Mouse (Mus musculus): ENCODE results near the gene Gm21762. TPM values are rescaled to one million over a fixed set of nuclear protein-coding genes. Genes with fewer than 3 reads are reported as not detected.
"Not testable (repeated sequence)": the region's sequence is repeated elsewhere in the genome, so short reads cannot be mapped to it uniquely, and the experiment has no call there.

Gene Gm21762
- not detected in 2 replicates for polyA plus RNA-seq (2016; fragmentation: Nextera tagmentation; extraction: Ambion mirVana)

DNA sequence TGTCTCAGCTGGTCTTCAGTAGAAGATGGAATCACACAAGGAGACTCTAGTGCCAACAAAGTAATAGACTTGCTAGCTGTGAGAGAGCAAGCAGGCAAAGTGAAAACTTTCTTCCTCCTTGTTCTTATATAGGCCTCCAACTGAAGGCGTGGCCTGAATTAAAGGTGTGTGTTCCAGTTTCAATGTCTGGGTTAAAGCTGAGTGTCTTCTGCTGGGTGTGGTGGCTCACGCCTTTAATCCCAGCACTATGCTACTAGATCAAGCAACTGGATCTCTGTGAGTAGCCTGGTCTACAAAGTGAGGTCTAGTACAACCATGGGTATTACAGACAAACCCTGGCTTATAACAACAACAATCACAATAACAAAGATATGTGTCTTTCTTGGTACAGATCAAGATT, at the start of gene Gm21762:
TSS of gene Gm21762 (minus strand) at position 101 of the 400 bp plus-strand sequence.
- not testable (repeated sequence) for H3K4me1 ChIP-seq (replicated peaks)

DNA sequence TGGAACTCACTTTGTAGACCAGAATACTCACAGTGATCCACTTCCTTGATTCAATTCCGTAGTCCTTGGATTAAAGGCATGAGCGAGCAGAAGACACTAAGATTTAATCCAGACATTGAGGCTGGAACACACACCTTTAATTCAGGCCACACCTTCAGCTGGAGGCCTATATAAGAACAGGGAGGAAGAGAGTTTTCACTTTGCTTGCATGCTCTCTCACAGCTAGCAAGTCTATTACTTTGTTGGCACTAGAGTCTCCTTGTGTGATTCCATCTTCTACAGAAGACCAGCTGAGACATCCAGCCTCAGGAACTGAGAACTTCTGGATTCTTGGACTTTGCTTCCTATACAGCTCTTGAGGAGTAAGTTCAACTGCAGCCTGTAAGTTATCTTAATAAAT, 47.1 kb upstream of the Gm21762 start, which contains the start of gene AF067061:
TSS of gene AF067061 (plus strand) at position 245 of the 400 bp plus-strand sequence.
- not testable (repeated sequence) for ATAC-seq (ENCODE audit: insufficient number of reproducible peaks, insufficient read depth, low FRiP score, low TSS enrichment, low read depth)

More for the DNA sequence above, at the start of gene Gm21762:
- not testable (repeated sequence) for H3K36me3 ChIP-seq; H3K27me3 ChIP-seq; H3K4me2 ChIP-seq; H3K27ac ChIP-seq; ATAC-seq (ENCODE audit: insufficient number of reproducible peaks, insufficient read depth, low FRiP score, low TSS enrichment, low read depth); H3K9ac ChIP-seq (replicated peaks); H3K9me3 ChIP-seq; H3K4me3 ChIP-seq (replicated peaks)
- WGBS: no CpG with 5 or more reads among the region's 2 CpGs

DNA sequence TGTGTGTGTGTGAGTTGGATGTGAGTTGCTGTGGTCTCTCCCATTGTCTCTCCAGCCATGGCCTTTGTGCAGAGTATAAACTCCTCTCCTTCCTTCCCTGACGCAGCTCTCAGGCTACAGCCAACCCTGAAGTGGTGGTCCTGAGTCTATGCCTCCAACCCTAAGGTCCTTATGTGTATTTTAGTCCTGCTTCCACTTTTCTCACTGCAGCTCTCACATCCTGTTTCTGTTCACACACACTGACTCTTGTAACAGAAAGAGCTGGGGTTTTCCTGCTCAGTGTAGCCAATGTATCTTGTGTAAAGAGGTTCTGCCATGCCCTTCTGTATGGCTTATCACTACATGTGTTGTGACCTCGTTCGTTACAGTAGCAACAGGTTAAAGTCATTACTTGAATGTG, 44.0 kb upstream of the Gm21762 start:
- not testable (repeated sequence) for H3K4me3 ChIP-seq (replicated peaks); H3K9me3 ChIP-seq; H3K36me3 ChIP-seq; H3K27me3 ChIP-seq; H3K27ac ChIP-seq; H3K9ac ChIP-seq (replicated peaks); ATAC-seq (ENCODE audit: insufficient number of reproducible peaks, insufficient read depth, low FRiP score, low TSS enrichment, low read depth); H3K4me2 ChIP-seq; H3K4me1 ChIP-seq (replicated peaks)
- WGBS: 68% methylated on average over 2 of the region's 3 CpGs

More for the DNA sequence above, 47.1 kb upstream of the Gm21762 start, which contains the start of gene AF067061:
- not testable (repeated sequence) for H3K9ac ChIP-seq (replicated peaks); H3K4me3 ChIP-seq (replicated peaks); H3K36me3 ChIP-seq; H3K4me1 ChIP-seq (replicated peaks); H3K9me3 ChIP-seq; H3K4me2 ChIP-seq; H3K27ac ChIP-seq; H3K27me3 ChIP-seq
- 88% methylated on average over 2 of the region's 2 CpGs for WGBS

DNA sequence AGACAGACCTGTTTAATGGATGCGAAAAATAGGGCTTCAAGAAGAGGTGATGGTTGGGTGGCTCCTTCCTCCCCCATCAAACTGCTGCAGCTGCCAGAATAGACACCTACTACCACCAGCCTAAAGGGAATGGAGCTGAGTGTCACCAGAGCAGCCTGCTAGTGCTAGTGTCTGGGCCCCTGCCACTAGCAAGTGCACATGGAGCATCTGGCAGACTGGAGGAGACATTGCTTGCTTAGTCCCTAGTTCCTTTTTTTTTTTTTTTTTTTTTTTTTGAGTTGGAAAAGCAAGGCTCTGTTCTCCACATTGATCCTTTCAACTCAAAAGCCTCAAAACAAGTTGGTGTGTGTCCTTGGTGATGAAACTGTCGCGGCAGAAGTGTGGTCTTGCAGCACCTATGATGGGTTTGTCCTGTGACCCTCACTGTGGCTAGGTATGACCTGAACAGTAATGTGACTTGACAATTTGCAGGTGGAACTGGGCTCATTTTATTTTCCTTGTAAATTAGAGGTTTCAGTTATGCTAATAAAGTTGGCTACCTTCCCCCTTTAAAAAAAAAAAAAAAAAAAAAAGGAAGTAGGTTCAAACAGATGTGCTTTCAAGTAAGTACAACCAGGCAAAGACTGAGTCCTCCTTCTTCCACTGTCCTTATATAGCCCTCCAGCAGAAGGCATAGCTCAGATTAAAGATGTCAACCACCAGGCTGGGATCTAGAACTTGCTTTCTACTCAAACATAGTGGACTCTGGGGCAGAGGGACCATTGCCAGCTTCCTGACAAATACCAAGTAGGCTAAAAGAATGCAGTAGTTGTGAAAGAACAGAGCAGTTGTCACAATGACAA, 43.3 kb upstream of the Gm21762 start:
- WGBS: 89% methylated on average over 3 of the region's 3 CpGs
- not testable (repeated sequence) for ATAC-seq (ENCODE audit: insufficient number of reproducible peaks, insufficient read depth, low FRiP score, low TSS enrichment, low read depth); H3K27me3 ChIP-seq

DNA sequence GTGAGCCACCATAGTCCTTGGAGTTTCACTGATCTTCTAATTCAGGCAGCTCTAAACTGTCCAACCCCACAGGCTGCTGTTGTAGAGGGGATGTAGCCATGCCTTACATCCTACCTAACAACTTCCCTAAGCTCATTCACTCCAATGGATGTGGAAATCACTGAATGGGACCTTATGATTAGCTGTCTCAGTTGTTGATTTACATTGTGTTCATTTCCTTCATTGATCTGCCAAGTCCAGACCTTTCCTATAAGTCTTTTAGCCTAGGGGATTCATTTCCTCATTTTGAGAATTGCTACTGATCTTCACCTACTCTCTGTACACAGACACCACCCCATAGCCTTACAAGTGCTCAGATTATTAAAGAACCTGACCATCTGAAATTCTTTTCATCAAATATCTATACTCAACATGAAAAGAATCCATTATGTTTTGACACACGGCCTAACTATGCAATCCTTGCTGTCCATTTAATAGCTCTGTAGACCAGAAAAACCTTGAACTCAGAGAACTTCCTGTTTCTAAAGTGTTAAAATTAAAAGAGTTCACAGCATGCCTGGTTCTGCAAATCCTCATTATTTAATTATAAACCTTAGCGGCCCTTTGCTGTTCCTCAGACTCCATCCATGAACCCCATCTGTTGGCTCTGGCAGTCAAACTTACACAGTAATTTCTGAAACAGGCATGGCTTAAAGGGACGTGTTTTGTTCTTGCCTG, 35.6 kb upstream of the Gm21762 start:
- H3K9ac ChIP-seq (replicated peaks); H3K27ac ChIP-seq; H3K4me1 ChIP-seq (replicated peaks); H3K4me2 ChIP-seq; H3K36me3 ChIP-seq; H3K9me3 ChIP-seq; H3K4me3 ChIP-seq (replicated peaks); H3K27me3 ChIP-seq; ATAC-seq (ENCODE audit: insufficient number of reproducible peaks, insufficient read depth, low FRiP score, low TSS enrichment, low read depth): not testable (repeated sequence)
- WGBS: 71% methylated on average over 2 of the region's 3 CpGs

More for the DNA sequence above, 43.3 kb upstream of the Gm21762 start:
- H3K27ac ChIP-seq; H3K9ac ChIP-seq (replicated peaks); H3K4me2 ChIP-seq; H3K9me3 ChIP-seq; H3K4me3 ChIP-seq (replicated peaks); H3K4me1 ChIP-seq (replicated peaks); H3K36me3 ChIP-seq: not testable (repeated sequence)

DNA sequence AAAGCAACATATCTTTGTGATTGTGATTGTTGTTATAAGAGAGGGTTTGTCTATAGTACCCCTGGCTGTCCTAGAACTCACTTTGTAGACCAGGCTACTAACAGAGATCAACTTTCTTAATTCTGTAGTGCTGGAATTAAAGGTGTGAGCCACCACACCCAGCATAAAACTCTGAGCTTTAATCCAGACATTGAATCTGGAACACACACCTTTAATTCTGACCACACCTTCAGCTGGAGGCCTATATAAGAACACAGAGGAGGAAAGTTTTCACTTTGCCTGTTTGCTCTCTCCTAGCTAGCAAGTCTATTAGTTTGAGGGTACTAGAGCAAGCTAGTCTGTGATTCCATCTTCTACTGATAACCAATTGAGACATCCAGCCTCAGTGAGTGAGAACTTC, 23.1 kb upstream of the Gm21762 start, which contains the start of gene Gm21731:
TSS of gene Gm21731 (plus strand) at position 301 of the 400 bp plus-strand sequence.
- not testable (repeated sequence) for H3K4me3 ChIP-seq (replicated peaks); H3K27ac ChIP-seq; H3K4me2 ChIP-seq; H3K27me3 ChIP-seq; H3K36me3 ChIP-seq; ATAC-seq (ENCODE audit: insufficient number of reproducible peaks, insufficient read depth, low FRiP score, low TSS enrichment, low read depth); H3K4me1 ChIP-seq (replicated peaks); H3K9ac ChIP-seq (replicated peaks); H3K9me3 ChIP-seq

DNA sequence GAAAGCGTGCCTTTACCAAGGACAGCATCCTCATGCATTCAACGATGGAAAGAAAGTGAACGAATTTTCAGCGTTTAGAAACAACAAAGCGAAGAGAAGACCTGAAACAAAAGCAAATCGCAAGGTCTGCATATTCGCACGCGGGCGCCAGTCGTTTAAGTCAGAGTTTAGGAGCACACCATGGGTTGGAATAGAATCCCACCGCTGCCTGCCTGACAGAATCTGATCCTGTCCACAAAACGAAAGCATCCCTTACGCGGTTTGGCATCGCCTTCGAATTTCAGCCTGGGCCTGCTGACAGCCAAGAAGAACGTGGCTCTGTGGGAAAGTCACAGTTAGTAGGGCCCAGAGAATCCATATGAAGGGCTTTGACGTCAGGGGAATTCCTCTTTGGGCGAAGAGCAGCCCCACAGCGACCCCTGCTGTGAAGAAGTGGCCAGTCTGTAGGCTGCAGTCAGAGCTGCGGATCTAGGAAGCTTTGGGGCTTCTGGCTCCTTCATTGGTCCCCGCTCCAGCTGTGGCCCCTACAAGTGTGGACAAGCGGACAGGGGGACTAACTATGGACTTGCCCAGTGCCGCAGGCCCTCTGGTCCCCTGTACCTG, 16.8 kb upstream of the Gm21762 start:
- not testable (repeated sequence) for H3K9me3 ChIP-seq; H3K4me2 ChIP-seq; H3K4me1 ChIP-seq (replicated peaks); H3K9ac ChIP-seq (replicated peaks); ATAC-seq (ENCODE audit: insufficient number of reproducible peaks, insufficient read depth, low FRiP score, low TSS enrichment, low read depth); H3K4me3 ChIP-seq (replicated peaks); H3K27ac ChIP-seq; H3K36me3 ChIP-seq; H3K27me3 ChIP-seq
- 79% methylated on average over 14 of the region's 25 CpGs for WGBS

DNA sequence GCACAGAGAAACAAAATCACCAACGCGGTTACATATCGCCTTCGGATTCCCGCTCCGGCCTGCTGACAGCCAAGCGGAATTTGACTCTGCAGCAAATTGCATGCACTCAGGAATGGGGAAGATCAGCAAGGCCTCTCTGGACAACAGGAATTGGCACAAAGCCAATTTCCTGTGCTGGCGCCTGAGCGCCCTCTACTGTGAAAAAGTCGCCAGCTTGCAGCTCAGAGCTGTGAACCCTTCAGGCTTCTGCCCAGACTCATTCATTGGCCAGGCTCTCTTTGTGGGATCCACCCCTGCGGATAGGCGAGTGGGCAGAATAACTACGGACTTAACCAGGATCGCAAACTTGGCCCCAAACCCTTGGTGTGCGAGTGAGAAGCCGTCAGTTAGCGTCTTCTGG, 16.1 kb upstream of the Gm21762 start:
- not testable (repeated sequence) for H3K27ac ChIP-seq; H3K9me3 ChIP-seq; H3K36me3 ChIP-seq; H3K9ac ChIP-seq (replicated peaks); ATAC-seq (ENCODE audit: insufficient number of reproducible peaks, insufficient read depth, low FRiP score, low TSS enrichment, low read depth); H3K4me3 ChIP-seq (replicated peaks); H3K4me2 ChIP-seq; H3K27me3 ChIP-seq; H3K4me1 ChIP-seq (replicated peaks)
- WGBS: 95% methylated on average over 17 of the region's 17 CpGs

DNA sequence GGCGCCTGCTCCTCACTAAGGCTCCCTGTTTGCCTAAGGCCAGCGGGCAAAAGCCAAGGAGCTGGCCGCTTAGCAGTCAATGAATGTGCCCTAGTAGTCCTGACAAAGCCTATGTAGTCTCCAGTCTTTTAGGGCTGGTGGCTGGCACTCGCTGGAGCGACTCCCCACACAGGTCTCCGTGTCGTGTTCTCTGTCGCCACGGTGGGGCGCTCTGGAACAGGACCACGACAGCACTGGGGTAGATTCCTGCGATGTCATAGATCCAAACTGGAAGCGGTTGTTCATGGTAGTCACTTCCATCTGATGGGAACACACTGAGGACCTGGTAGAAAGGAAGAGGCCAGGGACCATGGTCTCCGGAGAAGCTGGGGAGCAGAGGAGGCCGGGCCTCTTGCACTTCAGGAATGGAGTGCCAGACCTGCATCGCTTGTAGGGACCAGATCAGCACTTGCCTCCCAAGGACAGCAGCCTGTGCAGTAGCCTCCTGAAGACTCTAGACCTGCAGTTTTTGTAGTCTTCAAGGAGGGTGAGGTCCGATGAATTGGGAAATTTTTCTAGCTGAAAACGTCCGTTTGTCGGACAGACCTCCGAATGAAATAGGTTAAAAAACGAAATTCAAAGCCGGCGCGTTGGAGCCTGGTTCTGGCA, 7.4 kb upstream of the Gm21762 start:
- not testable (repeated sequence) for ATAC-seq (ENCODE audit: insufficient number of reproducible peaks, insufficient read depth, low FRiP score, low TSS enrichment, low read depth); H3K9me3 ChIP-seq
- 94% methylated on average over 16 of the region's 25 CpGs for WGBS

DNA sequence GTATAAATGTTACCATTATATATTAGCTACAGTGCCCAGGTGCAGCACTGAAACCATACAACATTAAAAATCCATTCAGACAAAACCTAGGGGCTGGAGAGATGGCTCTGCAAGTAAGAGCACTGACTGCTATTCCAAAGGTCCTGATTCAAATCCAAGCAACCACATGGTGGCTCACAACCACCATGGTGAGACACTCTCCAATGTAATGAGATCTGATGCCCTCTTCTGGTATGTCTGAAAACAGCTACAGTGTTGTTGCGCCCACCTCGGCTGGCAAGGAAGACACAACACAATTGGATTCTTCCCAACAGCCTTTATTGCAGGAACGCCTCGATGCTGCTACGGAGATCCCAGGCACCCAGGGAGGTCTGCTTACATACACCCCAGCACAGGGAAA, 5.2 kb upstream of the Gm21762 start:
- WGBS: 91% methylated on average over 5 of the region's 5 CpGs
- H3K27me3 ChIP-seq; H3K4me1 ChIP-seq (replicated peaks); H3K36me3 ChIP-seq; H3K4me2 ChIP-seq; ATAC-seq (ENCODE audit: insufficient number of reproducible peaks, insufficient read depth, low FRiP score, low TSS enrichment, low read depth); H3K4me3 ChIP-seq (replicated peaks); H3K9me3 ChIP-seq; H3K27ac ChIP-seq; H3K9ac ChIP-seq (replicated peaks): not testable (repeated sequence)

More for the DNA sequence above, 7.4 kb upstream of the Gm21762 start:
- H3K27me3 ChIP-seq; H3K9ac ChIP-seq (replicated peaks); H3K27ac ChIP-seq; H3K4me2 ChIP-seq; H3K4me1 ChIP-seq (replicated peaks); H3K4me3 ChIP-seq (replicated peaks); H3K36me3 ChIP-seq: not testable (repeated sequence)
